Mouse (Mus musculus) heart, embryonic 10.5 days (tissue): ENCODE results near the gene Mgat4e. TPM values are rescaled to one million over a fixed set of nuclear protein-coding genes. Genes with fewer than 3 reads are reported as not detected.

Source experiments
- DNase-seq: peaks from one replicate; pipeline ENCODE4 v3.0.0-alpha.2; 2017; ENCODE audit warnings: low spot score
- H3K27ac ChIP-seq: fragments of 300-500 bp; sonication (generic); 2 replicates; pipeline ENCODE4 v1.5.1; 2016; ENCODE audit warnings: mild to moderate bottlenecking
- H3K27me3 ChIP-seq: fragments of 300-500 bp; sonication (generic); 2 replicates; pipeline ENCODE4 v1.6.1; 2016; ENCODE audit warnings: mild to moderate bottlenecking; ENCODE audit not compliant: poor library complexity, insufficient read depth, severe bottlenecking
- H3K36me3 ChIP-seq: fragments of 300-500 bp; sonication (generic); 2 replicates; pipeline ENCODE4 v1.6.1; 2016; ENCODE audit warnings: mild to moderate bottlenecking, moderate library complexity
- H3K4me1 ChIP-seq: fragments of 300-500 bp; sonication (generic); 2 replicates; pipeline ENCODE4 v1.6.1; 2016; ENCODE audit warnings: mild to moderate bottlenecking
- H3K4me3 ChIP-seq: fragments of 300-500 bp; sonication (generic); 2 replicates; pipeline ENCODE4 v1.5.1; 2016; ENCODE audit warnings: mild to moderate bottlenecking, moderate library complexity
- H3K9me3 ChIP-seq: fragments of 300-500 bp; sonication (generic); 2 replicates; pipeline ENCODE4 v1.6.1; 2016; ENCODE audit warnings: mild to moderate bottlenecking, moderate library complexity
- WGBS: fragments of 180-500 bp; shearing (Covaris S2); methylation state at CpG from one replicate; pipeline ENCODE4 v1.1.7; 2016; 5-methylcytosine and 5-hydroxymethylcytosine counted together
- polyA plus RNA-seq: library from polyadenylated mRNA; unstranded; fragments of >200 nt; fragmentation: Nextera tagmentation; extraction: Ambion mirVana; gene quantifications from 2 replicates; pipeline ENCODE4 v1.2.1, GENCODE M21; 2016

Gene Mgat4e
- polyA plus RNA-seq, 1 experiment from 2014 or later, result not detected

- no peaks in the 10 kb centered on the region for H3K9me3 ChIP-seq
- no peaks in the 10 kb centered on the region for H3K36me3 ChIP-seq
- H3K4me3 ChIP-seq, result no peak overlapping the region
- DNase-seq, result no peak
- 92% methylated on average over 3 of the region's 3 CpGs for WGBS
- no peak overlapping the region for H3K27ac ChIP-seq
- peaks cover 16% of the 10 kb centered on the region; the same call in 1 of the 2 replicates for H3K4me1 ChIP-seq
- no peaks in the 10 kb centered on the region for H3K27me3 ChIP-seq
Measured at GRCm38 (mm10) chr1:134563726-134564125, 14.2 kb upstream of the Mgat4e start.

- Histone ChIP-seq H3K36me3 (no peaks in the 10 kb centered on the region), H3K27me3 (no peaks in the 10 kb centered on the region), H3K4me1 (peaks cover 12% of the 10 kb centered on the region; the same call in 1 of the 2 replicates), H3K4me3 (peak overlapping the region; percentile 100), H3K9me3 (no peaks in the 10 kb centered on the region), H3K27ac (no peak overlapping the region)
- no peak for DNase-seq
Measured at GRCm38 (mm10) chr1:134562457-134562856, 13.0 kb upstream of the Mgat4e start.

- WGBS, result 13% methylated on average over 7 of the region's 7 CpGs
- no peak for DNase-seq
- peak overlapping the region; percentile 99 for H3K27ac ChIP-seq
- peaks cover 14% of the 10 kb centered on the region for H3K4me1 ChIP-seq
- H3K9me3 ChIP-seq, result no peaks in the 10 kb centered on the region
- no peaks in the 10 kb centered on the region for H3K36me3 ChIP-seq
- no peaks in the 10 kb centered on the region for H3K27me3 ChIP-seq
- peak overlapping the region; percentile 100 for H3K4me3 ChIP-seq
Measured at GRCm38 (mm10) chr1:134561770-134562143, 12.3 kb upstream of the Mgat4e start.

GRCm38 (mm10) chr1:134560801-134561769 lies 11.6 kb upstream of the Mgat4e start:
- DNase-seq, result no peak
- H3K36me3 ChIP-seq, result no peaks in the 10 kb centered on the region
- no peaks in the 10 kb centered on the region for H3K9me3 ChIP-seq
- H3K4me3 ChIP-seq, result peak overlapping the region; percentile 100
- WGBS, result under 1% methylated on average over 74 of the region's 76 CpGs
- no peaks in the 10 kb centered on the region for H3K27me3 ChIP-seq
- H3K4me1 ChIP-seq, result peaks cover 20% of the 10 kb centered on the region
- peak overlapping the region; percentile 99 for H3K27ac ChIP-seq

GRCm38 (mm10) chr1:134560396-134560795 lies 10.9 kb upstream of the Mgat4e start:
- 0% methylated on average over 48 of the region's 50 CpGs for whole genome bisulfite sequencing
- Histone ChIP-seq H3K27me3 (no peaks in the 10 kb centered on the region), H3K36me3 (no peaks in the 10 kb centered on the region), H3K4me3 (peak overlapping the region; percentile 100), H3K9me3 (no peaks in the 10 kb centered on the region), H3K27ac (peak overlapping the region; percentile 99), H3K4me1 (peaks cover 26% of the 10 kb centered on the region)
- no peak for DNase-seq

GRCm38 (mm10) chr1:134559976-134560375 lies 10.5 kb upstream of the Mgat4e start, which contains the start of gene Kdm5b:
TSS of gene Kdm5b (plus strand) at chr1:134560171.
- H3K36me3 ChIP-seq, result no peaks in the 10 kb centered on the region

GRCm38 (mm10) chr1:134559226-134559625 lies 9.7 kb upstream of the Mgat4e start:
- Histone ChIP-seq H3K9me3 (no peaks in the 10 kb centered on the region), H3K4me1 (peaks cover 33% of the 10 kb centered on the region), H3K27ac (no peak overlapping the region), H3K4me3 (no peak overlapping the region), H3K36me3 (no peaks in the 10 kb centered on the region), H3K27me3 (no peaks in the 10 kb centered on the region)
- DNase-seq, result no peak
- 77% methylated on average over 3 of the region's 3 CpGs for WGBS

More at GRCm38 (mm10) chr1:134559976-134560375, 10.5 kb upstream of the Mgat4e start, which contains the start of gene Kdm5b:
- Histone ChIP-seq H3K27me3 (no peaks in the 10 kb centered on the region), H3K27ac (peak within 1 kb of the TSS; percentile 99), H3K9me3 (no peaks in the 10 kb centered on the region), H3K4me1 (peaks cover 31% of the 10 kb centered on the region), H3K4me3 (peak within 1 kb of the TSS; percentile 100)
- peak; percentile 92 for DNase-seq
- WGBS, result under 1% methylated on average over 34 of the region's 34 CpGs

GRCm38 (mm10) chr1:134558511-134558910 lies 9.0 kb upstream of the Mgat4e start:
- Histone ChIP-seq H3K4me1 (peaks cover 33% of the 10 kb centered on the region), H3K4me3 (no peak overlapping the region), H3K9me3 (no peaks in the 10 kb centered on the region), H3K36me3 (no peaks in the 10 kb centered on the region), H3K27ac (no peak overlapping the region), H3K27me3 (no peaks in the 10 kb centered on the region)
- no peak for DNase-seq
- 58% methylated on average over 5 of the region's 5 CpGs for WGBS

- WGBS, result under 1% methylated on average over 35 of the region's 35 CpGs
- Histone ChIP-seq H3K36me3 (no peaks in the 10 kb centered on the region), H3K27ac (peak overlapping the region; percentile 90), H3K4me3 (peak overlapping the region; percentile 73), H3K9me3 (no peaks in the 10 kb centered on the region), H3K27me3 (no peaks in the 10 kb centered on the region), H3K4me1 (peaks cover 27% of the 10 kb centered on the region)
- peak; percentile 97 for DNase-seq
Measured at GRCm38 (mm10) chr1:134556671-134557218, 7.3 kb upstream of the Mgat4e start.

- H3K4me3 ChIP-seq, result peak overlapping the region; percentile 73
- no peaks in the 10 kb centered on the region for H3K36me3 ChIP-seq
- H3K27me3 ChIP-seq, result no peaks in the 10 kb centered on the region
- H3K27ac ChIP-seq, result peak overlapping the region; percentile 90
- H3K4me1 ChIP-seq, result peaks cover 23% of the 10 kb centered on the region
- under 1% methylated on average over 46 of the region's 46 CpGs for WGBS
- no peaks in the 10 kb centered on the region for H3K9me3 ChIP-seq
- DNase-seq, result peak; percentile 78
Measured at GRCm38 (mm10) chr1:134555871-134556670, 6.6 kb upstream of the Mgat4e start.

GRCm38 (mm10) chr1:134555240-134555870 lies 5.9 kb upstream of the Mgat4e start:
- WGBS, result 21% methylated on average over 13 of the region's 13 CpGs

GRCm38 (mm10) chr1:134552396-134552795 lies 2.9 kb upstream of the Mgat4e start:
- H3K27ac ChIP-seq, result no peak overlapping the region
- no peaks in the 10 kb centered on the region for H3K9me3 ChIP-seq
- peaks cover 28% of the 10 kb centered on the region for H3K4me1 ChIP-seq
- H3K27me3 ChIP-seq, result no peaks in the 10 kb centered on the region
- 62% methylated on average over 3 of the region's 3 CpGs for WGBS
- no peak overlapping the region for H3K4me3 ChIP-seq
- DNase-seq, result no peak
- no peaks in the 10 kb centered on the region for H3K36me3 ChIP-seq

More at GRCm38 (mm10) chr1:134555240-134555870, 5.9 kb upstream of the Mgat4e start:
- Histone ChIP-seq H3K4me1 (peaks cover 23% of the 10 kb centered on the region), H3K36me3 (no peaks in the 10 kb centered on the region), H3K9me3 (no peaks in the 10 kb centered on the region), H3K27ac (peak overlapping the region; percentile 90), H3K4me3 (peak overlapping the region; percentile 73), H3K27me3 (no peaks in the 10 kb centered on the region)
- no peak for DNase-seq
